Mouse (Mus musculus) skeletal muscle tissue, postnatal 0 days (tissue): ENCODE data around the gene Soat2. TPM values are rescaled to one million over a fixed set of nuclear protein-coding genes. Genes with fewer than 3 reads are reported as not detected.

Experiments
- polyA plus RNA-seq: library from polyadenylated mRNA; unstranded; fragments of >200 nt; fragmentation: Nextera tagmentation; extraction: Ambion mirVana; gene quantifications from 2 replicates; pipeline ENCODE4 v1.2.1, GENCODE M21; 2015

The Soat2 gene
- 0.14 and 0.22 TPM in 2 replicates for polyA plus RNA-seq

GRCm38 (mm10) chr15:102150301-102151135, at the start of gene Soat2:
TSS of gene Soat2 (plus strand) at chr15:102150526.

GRCm38 (mm10) chr15:102136129-102136758, 14.1 kb upstream of the Soat2 start, which contains the start of gene Spryd3:
TSS of gene Spryd3 (minus strand) at chr15:102136234.

GRCm38 (mm10) chr15:102144274-102144711, 6.0 kb upstream of the Soat2 start, which contains the start of gene Igfbp6:
TSS of gene Igfbp6 (plus strand) at chr15:102144362.

DNA sequence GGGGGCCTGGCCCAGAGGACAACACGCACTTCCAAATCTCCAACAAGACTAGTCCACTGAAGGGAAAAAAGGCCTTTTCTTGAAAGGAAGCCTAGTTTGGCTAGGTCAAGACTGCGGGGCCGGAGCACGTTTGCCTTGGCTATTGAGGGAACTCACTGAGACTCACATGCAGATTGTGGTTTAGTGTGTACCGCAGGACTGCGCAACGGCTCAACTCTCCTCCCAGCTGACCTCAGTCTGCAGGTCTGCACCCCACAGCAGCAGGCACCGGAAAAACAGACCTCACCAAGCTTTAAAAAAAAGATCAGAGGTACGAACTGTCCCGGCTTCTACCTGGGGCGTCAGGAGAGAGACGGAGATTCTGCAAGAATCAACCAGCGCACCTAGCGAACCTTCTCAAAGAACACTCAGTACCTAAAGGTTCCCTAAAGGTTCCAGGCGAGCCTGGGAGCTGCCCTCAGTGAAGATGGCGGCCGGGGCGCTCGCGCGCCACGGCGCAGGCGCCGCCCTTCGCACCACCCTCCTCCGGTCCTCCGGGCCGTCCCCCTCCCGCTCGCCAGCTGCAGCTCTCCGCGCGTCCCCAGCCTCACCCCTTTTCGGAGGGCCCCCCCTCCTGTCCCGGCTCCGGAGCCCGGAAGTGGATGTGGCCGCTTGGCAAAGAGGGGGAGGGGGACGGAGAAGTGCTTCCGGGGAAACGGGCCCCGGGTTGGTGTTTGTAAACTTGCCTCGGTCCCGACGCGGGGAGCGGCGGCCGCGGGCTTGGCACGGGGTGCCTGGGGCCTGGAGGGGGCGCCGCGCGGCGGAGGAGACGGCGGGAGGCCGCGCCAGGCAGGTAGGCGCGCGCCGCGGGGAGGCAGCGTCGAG, 52.9 kb downstream of the Soat2 start, which contains the start of gene Zfp740:
Zfp740 (plus strand) TSS at position 279 of the 864 bp plus-strand sequence.

GRCm38 (mm10) chr15:102204674-102205505, 54.6 kb downstream of the Soat2 start, which contains the start of gene Csad:
TSS of gene Csad (minus strand) at chr15:102204724.

Other genes with a start within 250 kb of the Soat2 start
- gene Krt4, start 225.8 kb upstream of the Soat2 start, polyA plus RNA-seq, result 0.51 and 0.82 TPM in 2 replicates
- gene Krt79, start 210.2 kb upstream of the Soat2 start, polyA plus RNA-seq, result 2.4 TPM in 1 of 2 replicates, not detected in the other
- gene Krt78, start 196.2 kb upstream of the Soat2 start, polyA plus RNA-seq, result 2.5 TPM in 1 of 2 replicates, not detected in the other
- gene Krt8, start 146.0 kb upstream of the Soat2 start, polyA plus RNA-seq, result 9.9 and 10.8 TPM in 2 replicates
- gene Krt18, start 122.3 kb upstream of the Soat2 start, polyA plus RNA-seq, result 5.0 and 6.7 TPM in 2 replicates
- gene Eif4b, start 76.8 kb upstream of the Soat2 start, polyA plus RNA-seq, result 49.4 and 56.1 TPM in 2 replicates
- 19.1 and 21.2 TPM in 2 replicates for gene Tns2, start 50.1 kb upstream of the Soat2 start, polyA plus RNA-seq
- gene Spryd3, start 14.3 kb upstream of the Soat2 start, polyA plus RNA-seq, result 11.7 and 13.3 TPM in 2 replicates
- 60.7 and 79.8 TPM in 2 replicates for gene Igfbp6, start 6.2 kb upstream of the Soat2 start, polyA plus RNA-seq
- 25.8 and 26.2 TPM in 2 replicates for gene Zfp740, start 52.7 kb downstream of the Soat2 start, polyA plus RNA-seq
- 37.1 and 53.2 TPM in 2 replicates for gene Csad, start 54.2 kb downstream of the Soat2 start, polyA plus RNA-seq
- 1.8 and 2.2 TPM in 2 replicates for gene Itgb7, start 81.4 kb downstream of the Soat2 start, polyA plus RNA-seq
- 8.4 and 11.5 TPM in 2 replicates for gene Rarg, start 107.0 kb downstream of the Soat2 start, polyA plus RNA-seq
- 0.06 TPM in 1 of 2 replicates, not detected in the other for gene Gm9918, start 120.0 kb downstream of the Soat2 start, polyA plus RNA-seq
- 30.0 and 37.6 TPM in 2 replicates for gene Mfsd5, start 128.9 kb downstream of the Soat2 start, polyA plus RNA-seq
- 2.5 and 3.5 TPM in 2 replicates for gene Espl1, start 145.7 kb downstream of the Soat2 start, polyA plus RNA-seq
- gene Pfdn5, start 175.6 kb downstream of the Soat2 start, polyA plus RNA-seq, result 270 and 314 TPM in 2 replicates
- gene Myg1, start 181.2 kb downstream of the Soat2 start, polyA plus RNA-seq, result 30.0 and 30.5 TPM in 2 replicates
- gene Aaas, start 200.2 kb downstream of the Soat2 start, polyA plus RNA-seq, result 11.4 and 14.4 TPM in 2 replicates
- 0.13 and 0.35 TPM in 2 replicates for gene Sp7, start 216.7 kb downstream of the Soat2 start, polyA plus RNA-seq